Mouse (Mus musculus): ENCODE measurements at regions not wholly inside any gene's neighbourhood (a gene's known extent, or its start where the extent isn't known, plus 50 kb on each side); places are given as distances from the start of the nearest gene placed in this dataset.

DNA sequence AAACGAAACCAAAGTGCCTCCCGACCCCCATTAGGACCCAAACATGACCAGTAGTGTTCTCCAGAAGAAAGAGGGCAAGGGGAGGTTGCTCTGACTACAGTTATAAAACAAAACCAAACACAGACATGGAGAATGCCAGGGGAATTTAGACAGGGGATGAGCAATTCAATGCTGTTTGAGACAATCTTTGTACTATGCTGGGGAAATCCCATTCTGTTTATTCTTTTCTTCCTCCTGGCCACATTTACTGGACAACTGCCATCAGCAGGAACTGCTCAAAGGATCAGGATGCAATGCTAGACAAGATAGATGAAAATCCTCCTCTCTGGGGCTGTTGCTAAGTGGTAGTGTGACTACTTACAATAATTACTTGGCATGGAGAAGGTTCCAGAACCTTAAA, 574.5 kb upstream of the Fam160b2 start:
- ATAC-seq (replicated peaks; ENCODE audit: low FRiP score) (no peak), DNase-seq (ENCODE audit: low spot score) (no peak)
- Histone ChIP-seq H3K27ac (ENCODE audit: low read depth, low read length) (no peak overlapping the region), H3K27me3 (replicated peaks; ENCODE audit: control insufficient read depth, insufficient read depth, low read length) (peaks cover 7% of the 10 kb centered on the region; the same call in 1 of the 2 replicates), H3K4me1 (replicated peaks; ENCODE audit: control insufficient read depth, insufficient read depth, low read length) (no peaks in the 10 kb centered on the region), H3K9ac (ENCODE audit: low read depth, low read length) (no peak overlapping the region), H3K4me2 (no peak overlapping the region), H3K36me3 (ENCODE audit: control insufficient read depth, insufficient read depth, low read length) (no peaks in the 10 kb centered on the region), H3K4me3 (ENCODE audit: low read depth, low read length) (no peak overlapping the region), H3K9me3 (ENCODE audit: control insufficient read depth, low read length) (no peaks in the 10 kb centered on the region)
- WGBS: 56% methylated on average over 2 of the region's 2 CpGs

DNA sequence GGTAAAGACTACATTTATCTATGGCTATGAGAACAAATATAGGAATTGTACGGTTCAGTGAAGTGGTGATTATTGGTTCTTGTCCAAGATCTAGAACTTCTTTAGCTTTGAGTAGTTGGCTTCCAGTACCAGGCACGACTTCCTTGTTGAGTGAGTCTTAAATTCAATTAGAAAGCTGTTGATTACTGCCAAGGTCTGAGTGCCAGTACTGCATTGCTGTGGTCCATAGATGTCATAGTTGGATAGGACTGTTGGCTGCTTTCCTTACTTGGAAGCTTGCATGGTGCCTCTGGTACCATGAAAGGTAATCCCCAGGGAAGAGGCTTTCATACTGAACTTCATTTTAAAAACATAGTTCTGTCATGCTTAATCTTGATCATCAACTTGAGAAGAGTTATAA, 559.9 kb upstream of the Fam160b2 start:
- H3K4me1 ChIP-seq (replicated peaks; ENCODE audit: control insufficient read depth, insufficient read depth, low read length): no peaks in the 10 kb centered on the region
- DNase-seq (ENCODE audit: low spot score): no peak
- H3K4me3 ChIP-seq (ENCODE audit: low read depth, low read length): no peak overlapping the region
- no peaks in the 10 kb centered on the region for H3K36me3 ChIP-seq (ENCODE audit: control insufficient read depth, insufficient read depth, low read length)
- H3K27me3 ChIP-seq (replicated peaks; ENCODE audit: control insufficient read depth, insufficient read depth, low read length): no peaks in the 10 kb centered on the region
- no peak overlapping the region for H3K4me2 ChIP-seq
- 70% methylated on average over 2 of the region's 2 CpGs for WGBS
- ATAC-seq (replicated peaks; ENCODE audit: low FRiP score): no peak
- no peak overlapping the region for H3K27ac ChIP-seq (ENCODE audit: low read depth, low read length)
- H3K9me3 ChIP-seq (ENCODE audit: control insufficient read depth, low read length): no peaks in the 10 kb centered on the region
- no peak overlapping the region for H3K9ac ChIP-seq (ENCODE audit: low read depth, low read length)

DNA sequence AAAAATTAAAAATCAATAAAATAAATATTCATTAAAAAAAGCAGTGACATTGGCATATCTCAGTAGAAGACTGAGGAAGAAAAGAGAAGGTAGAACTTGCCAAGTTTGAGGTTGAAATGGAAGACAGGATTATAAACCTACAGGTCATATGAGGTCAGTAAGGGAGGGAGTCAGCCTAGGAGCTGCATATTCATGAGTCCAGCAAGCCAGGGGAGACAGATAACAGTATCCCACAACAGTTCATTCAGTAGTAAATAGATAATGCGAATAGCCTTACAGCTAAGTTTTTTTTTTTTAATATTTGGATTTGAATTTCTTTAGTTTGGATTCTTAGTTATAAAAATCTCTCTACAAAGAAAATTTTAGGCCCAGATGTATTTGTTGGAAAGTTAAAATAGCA, 542.8 kb upstream of the Fam160b2 start:
- H3K4me1 ChIP-seq (replicated peaks; ENCODE audit: control insufficient read depth, insufficient read depth, low read length): no peaks in the 10 kb centered on the region
- no peak for DNase-seq (ENCODE audit: low spot score)
- no peak overlapping the region for H3K9ac ChIP-seq (ENCODE audit: low read depth, low read length)
- H3K4me3 ChIP-seq (ENCODE audit: low read depth, low read length): no peak overlapping the region
- H3K27ac ChIP-seq (ENCODE audit: low read depth, low read length): no peak overlapping the region
- no peaks in the 10 kb centered on the region for H3K9me3 ChIP-seq (ENCODE audit: control insufficient read depth, low read length)
- 93% methylated on average over 1 of the region's 1 CpGs for WGBS
- ATAC-seq (replicated peaks; ENCODE audit: low FRiP score): no peak
- H3K36me3 ChIP-seq (ENCODE audit: control insufficient read depth, insufficient read depth, low read length): no peaks in the 10 kb centered on the region
- no peaks in the 10 kb centered on the region for H3K27me3 ChIP-seq (replicated peaks; ENCODE audit: control insufficient read depth, insufficient read depth, low read length)
- no peak overlapping the region for H3K4me2 ChIP-seq

DNA sequence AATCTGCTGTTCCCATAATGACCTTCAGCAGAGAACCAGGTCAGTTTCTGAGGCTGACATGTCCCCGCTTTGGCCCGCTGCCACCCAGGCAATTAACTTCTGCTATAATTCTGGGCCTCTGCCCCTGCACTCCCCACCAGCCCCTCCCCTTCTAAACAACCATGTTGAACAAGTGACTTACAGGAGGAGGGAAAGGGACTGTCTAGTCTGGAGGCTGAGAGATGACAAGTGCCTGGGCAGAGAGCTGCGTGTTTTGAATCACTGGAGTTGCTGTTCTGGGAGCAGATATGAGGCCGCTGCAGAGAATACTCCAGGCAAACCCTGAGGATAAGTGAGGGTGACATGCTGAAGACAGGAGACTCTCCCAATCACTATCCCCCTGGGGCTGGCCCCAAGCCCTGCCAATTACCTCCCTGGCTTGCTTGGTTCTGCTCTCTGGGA, 530.2 kb upstream of the Fam160b2 start:
- DNase-seq (ENCODE audit: low spot score) (no peak), ATAC-seq (replicated peaks; ENCODE audit: low FRiP score) (no peak)
- H3K9me3 ChIP-seq (ENCODE audit: control insufficient read depth, low read length): no peaks in the 10 kb centered on the region
- H3K4me2 ChIP-seq: no peak overlapping the region
- no peak overlapping the region for H3K4me3 ChIP-seq (ENCODE audit: low read depth, low read length)
- no peaks in the 10 kb centered on the region for H3K4me1 ChIP-seq (replicated peaks; ENCODE audit: control insufficient read depth, insufficient read depth, low read length)
- no peak overlapping the region for H3K27ac ChIP-seq (ENCODE audit: low read depth, low read length)
- 87% methylated on average over 4 of the region's 4 CpGs for WGBS
- no peak overlapping the region for H3K9ac ChIP-seq (ENCODE audit: low read depth, low read length)
- no peaks in the 10 kb centered on the region for H3K27me3 ChIP-seq (replicated peaks; ENCODE audit: control insufficient read depth, insufficient read depth, low read length)
- H3K36me3 ChIP-seq (ENCODE audit: control insufficient read depth, insufficient read depth, low read length): no peaks in the 10 kb centered on the region

DNA sequence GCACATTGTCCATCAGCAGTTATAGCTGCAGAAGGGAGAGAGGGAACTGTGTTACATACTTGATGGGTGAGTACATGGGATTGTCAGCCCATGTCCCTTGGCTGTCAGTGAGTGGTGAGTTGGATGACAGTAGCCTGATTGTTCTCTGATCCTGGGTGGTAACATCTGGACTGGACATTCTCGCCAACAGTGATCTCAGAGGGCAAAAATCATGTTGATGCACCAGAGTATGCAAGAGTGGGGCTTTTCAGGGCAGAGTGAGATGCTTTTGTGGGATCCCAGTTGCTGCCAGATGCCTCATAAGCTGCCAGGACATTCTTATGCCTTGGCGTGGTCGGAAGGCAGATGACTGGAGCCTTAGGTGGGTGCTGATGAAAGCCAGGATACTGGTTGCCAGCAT, 528.9 kb upstream of the Fam160b2 start:
- Histone ChIP-seq H3K4me1 (replicated peaks; ENCODE audit: control insufficient read depth, insufficient read depth, low read length) (no peaks in the 10 kb centered on the region), H3K4me3 (ENCODE audit: low read depth, low read length) (no peak overlapping the region), H3K4me2 (no peak overlapping the region), H3K9me3 (ENCODE audit: control insufficient read depth, low read length) (no peaks in the 10 kb centered on the region), H3K27me3 (replicated peaks; ENCODE audit: control insufficient read depth, insufficient read depth, low read length) (no peaks in the 10 kb centered on the region), H3K36me3 (ENCODE audit: control insufficient read depth, insufficient read depth, low read length) (no peaks in the 10 kb centered on the region), H3K27ac (ENCODE audit: low read depth, low read length) (no peak overlapping the region), H3K9ac (ENCODE audit: low read depth, low read length) (no peak overlapping the region)
- DNase-seq (ENCODE audit: low spot score): no peak
- ATAC-seq (replicated peaks; ENCODE audit: low FRiP score): no peak
- WGBS: 79% methylated on average over 3 of the region's 3 CpGs

DNA sequence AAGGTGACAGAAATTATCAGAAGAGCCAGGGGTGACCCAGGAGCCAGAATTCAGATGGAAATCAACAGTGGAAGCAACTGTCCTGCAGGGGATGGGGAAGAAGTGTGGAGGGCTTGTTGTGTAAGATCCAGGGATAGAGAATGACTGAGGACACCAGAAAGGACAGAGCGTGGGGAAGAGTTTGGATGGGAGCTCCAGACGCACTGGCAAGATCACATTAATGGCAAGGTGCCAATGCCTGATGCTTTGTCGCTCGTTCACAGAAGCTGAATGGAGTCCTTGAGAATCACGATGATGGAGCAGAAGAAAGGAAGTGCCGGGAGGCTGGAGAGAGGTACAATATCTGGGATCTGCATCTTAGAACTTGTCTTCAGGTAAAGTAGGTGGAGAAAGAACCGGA, 519.0 kb upstream of the Fam160b2 start:
- DNase-seq (ENCODE audit: low spot score) (no peak), ATAC-seq (replicated peaks; ENCODE audit: low FRiP score) (no peak)

DNA sequence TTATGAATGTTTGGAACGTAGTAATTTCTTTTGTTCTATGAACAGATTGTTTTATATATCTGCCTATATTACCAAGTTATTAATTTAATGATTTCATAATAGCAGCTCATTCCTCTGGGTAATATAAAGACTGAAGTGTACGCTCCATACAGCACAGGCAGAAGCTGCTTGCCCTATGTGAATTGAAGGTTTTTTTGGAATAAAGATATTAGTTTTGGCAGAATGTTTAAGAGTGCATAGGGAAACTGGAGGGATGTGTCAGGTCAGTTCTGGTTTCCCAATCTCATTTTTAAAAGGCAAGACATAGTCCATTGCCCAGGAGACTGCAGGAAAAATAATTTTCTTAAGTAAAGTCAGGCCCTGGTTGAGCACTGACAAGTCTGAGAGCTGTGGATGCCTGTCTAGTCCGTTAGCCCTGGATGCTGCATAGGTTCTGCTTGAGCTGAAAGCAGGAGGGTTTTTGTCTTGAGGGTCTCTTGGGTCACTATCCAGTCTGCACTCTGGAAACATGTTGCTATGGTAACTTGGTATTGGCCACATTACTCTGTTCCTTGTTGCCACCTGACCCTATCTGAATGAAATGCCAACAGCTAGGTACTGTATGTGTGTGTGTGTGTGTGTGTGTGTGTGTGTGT, 516.3 kb upstream of the Fam160b2 start:
- no peak for DNase-seq (ENCODE audit: low spot score)
- H3K27me3 ChIP-seq (replicated peaks; ENCODE audit: control insufficient read depth, insufficient read depth, low read length): no peaks in the 10 kb centered on the region
- WGBS: 85% methylated on average over 3 of the region's 3 CpGs
- no peaks in the 10 kb centered on the region for H3K4me1 ChIP-seq (replicated peaks; ENCODE audit: control insufficient read depth, insufficient read depth, low read length)
- no peak overlapping the region for H3K27ac ChIP-seq (ENCODE audit: low read depth, low read length)
- H3K4me2 ChIP-seq: no peak overlapping the region
- no peak for ATAC-seq (replicated peaks; ENCODE audit: low FRiP score)
- no peaks in the 10 kb centered on the region for H3K9me3 ChIP-seq (ENCODE audit: control insufficient read depth, low read length)
- no peak overlapping the region for H3K4me3 ChIP-seq (ENCODE audit: low read depth, low read length)
- H3K36me3 ChIP-seq (ENCODE audit: control insufficient read depth, insufficient read depth, low read length): no peaks in the 10 kb centered on the region
- no peak overlapping the region for H3K9ac ChIP-seq (ENCODE audit: low read depth, low read length)

More for the DNA sequence above, 519.0 kb upstream of the Fam160b2 start:
- Histone ChIP-seq H3K4me1 (replicated peaks; ENCODE audit: control insufficient read depth, insufficient read depth, low read length) (no peaks in the 10 kb centered on the region), H3K27me3 (replicated peaks; ENCODE audit: control insufficient read depth, insufficient read depth, low read length) (no peaks in the 10 kb centered on the region), H3K36me3 (ENCODE audit: control insufficient read depth, insufficient read depth, low read length) (no peaks in the 10 kb centered on the region), H3K4me3 (ENCODE audit: low read depth, low read length) (no peak overlapping the region), H3K9me3 (ENCODE audit: control insufficient read depth, low read length) (no peaks in the 10 kb centered on the region), H3K9ac (ENCODE audit: low read depth, low read length) (no peak overlapping the region), H3K4me2 (no peak overlapping the region), H3K27ac (ENCODE audit: low read depth, low read length) (no peak overlapping the region)
- WGBS: 86% methylated on average over 7 of the region's 7 CpGs

DNA sequence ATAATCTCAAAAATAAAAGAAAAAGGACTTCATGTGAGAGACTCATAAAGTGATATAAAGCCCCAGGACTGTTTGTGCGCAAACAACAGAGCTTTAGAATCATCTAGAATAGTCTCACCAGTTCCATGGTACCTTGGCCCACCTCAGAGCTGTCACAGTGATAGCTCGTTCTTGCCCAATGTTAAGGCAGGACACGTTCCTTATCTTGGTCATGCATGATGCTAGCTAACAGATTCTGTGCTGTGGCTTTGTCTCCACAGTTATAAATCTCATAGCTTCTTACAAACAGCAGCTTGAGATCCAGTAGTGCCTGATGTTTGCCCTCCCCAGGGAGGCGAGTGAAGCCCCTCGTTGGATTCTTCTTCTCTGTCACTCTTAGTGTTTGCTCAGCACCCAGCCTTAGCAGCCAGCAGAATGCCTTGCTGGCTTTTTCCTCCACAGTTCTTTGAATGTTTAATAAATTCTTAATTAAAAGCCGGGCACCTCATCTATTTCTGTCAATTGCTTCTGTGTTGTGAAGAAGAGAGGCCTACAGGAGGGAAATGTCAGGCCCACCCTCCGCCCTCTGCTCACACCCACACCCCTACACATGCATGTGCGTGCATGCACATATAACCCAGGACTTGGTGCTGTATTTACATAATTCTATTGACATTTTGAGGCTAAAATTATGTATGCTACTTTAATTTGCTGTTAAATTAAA, 515.6 kb upstream of the Fam160b2 start:
- no peak overlapping the region for H3K27ac ChIP-seq (ENCODE audit: low read depth, low read length)
- no peak overlapping the region for H3K4me3 ChIP-seq (ENCODE audit: low read depth, low read length)
- DNase-seq (ENCODE audit: low spot score) (no peak), ATAC-seq (replicated peaks; ENCODE audit: low FRiP score) (no peak)
- no peak overlapping the region for H3K4me2 ChIP-seq
- no peaks in the 10 kb centered on the region for H3K9me3 ChIP-seq (ENCODE audit: control insufficient read depth, low read length)
- no peaks in the 10 kb centered on the region for H3K27me3 ChIP-seq (replicated peaks; ENCODE audit: control insufficient read depth, insufficient read depth, low read length)
- no peaks in the 10 kb centered on the region for H3K4me1 ChIP-seq (replicated peaks; ENCODE audit: control insufficient read depth, insufficient read depth, low read length)
- WGBS: 72% methylated on average over 8 of the region's 8 CpGs
- H3K36me3 ChIP-seq (ENCODE audit: control insufficient read depth, insufficient read depth, low read length): no peaks in the 10 kb centered on the region
- H3K9ac ChIP-seq (ENCODE audit: low read depth, low read length): no peak overlapping the region

DNA sequence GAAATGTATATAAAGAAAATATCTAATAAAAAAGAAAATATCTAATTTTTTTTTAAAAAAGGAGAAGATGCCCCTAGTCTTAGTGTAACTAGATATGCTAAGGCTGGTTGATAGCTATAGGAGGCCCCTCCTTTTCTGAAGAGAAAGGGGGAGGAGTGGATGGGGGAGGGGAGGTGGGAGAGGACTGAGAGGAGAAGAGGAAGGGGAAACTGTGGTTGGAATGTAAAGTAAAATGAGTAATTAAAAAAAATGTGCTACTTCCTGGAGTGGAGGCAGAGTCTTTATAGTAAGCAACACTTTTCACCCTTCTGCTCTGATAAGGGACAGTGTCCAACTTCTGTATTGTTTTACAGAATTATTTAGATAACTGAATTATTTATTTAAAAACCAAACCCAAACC, 513.6 kb upstream of the Fam160b2 start:
- no peaks in the 10 kb centered on the region for H3K27me3 ChIP-seq (replicated peaks; ENCODE audit: control insufficient read depth, insufficient read depth, low read length)
- no peak overlapping the region for H3K27ac ChIP-seq (ENCODE audit: low read depth, low read length)
- no peak overlapping the region for H3K4me2 ChIP-seq
- ATAC-seq (replicated peaks; ENCODE audit: low FRiP score): no peak
- H3K4me1 ChIP-seq (replicated peaks; ENCODE audit: control insufficient read depth, insufficient read depth, low read length): no peaks in the 10 kb centered on the region
- no peaks in the 10 kb centered on the region for H3K9me3 ChIP-seq (ENCODE audit: control insufficient read depth, low read length)
- H3K36me3 ChIP-seq (ENCODE audit: control insufficient read depth, insufficient read depth, low read length): no peaks in the 10 kb centered on the region
- H3K9ac ChIP-seq (ENCODE audit: low read depth, low read length): no peak overlapping the region
- no peak for DNase-seq (ENCODE audit: low spot score)
- H3K4me3 ChIP-seq (ENCODE audit: low read depth, low read length): no peak overlapping the region
